Mouse (Mus musculus) CH12.LX (cell line): Measurements from ENCODE around the gene Asic2. TPM values are rescaled to one million over a fixed set of nuclear protein-coding genes. Genes with fewer than 3 reads are reported as not detected.

Source experiments
- DNase-seq: peaks from one replicate; pipeline ENCODE4 v3.0.0-alpha.2; 2013; ENCODE audit errors: extremely low read depth
- H3K27ac ChIP-seq: 2 replicates; pipeline ENCODE4 v1.5.1; 2012; ENCODE audit warnings: low read depth, mild to moderate bottlenecking, control low read depth, moderate library complexity; ENCODE audit not compliant: insufficient read depth
- H3K27me3 ChIP-seq: replicated peaks from 2 replicates; pipeline ENCODE3; 2012; ENCODE audit warnings: inconsistent platforms
- H3K36me3 ChIP-seq, 2 experiments: replicated peaks in 1 of 2; 2 replicates each; pipeline versions ENCODE3 to v1.6.1; 2012; ENCODE audit warnings: inconsistent platforms in 1 of 2, low read length in 1 of 2, mild to moderate bottlenecking in 1 of 2, mixed read lengths in 1 of 2, moderate library complexity in 1 of 2; ENCODE audit not compliant: control insufficient read depth in 1 of 2, insufficient read depth in 1 of 2
- H3K4me1 ChIP-seq, 2 experiments: 2 replicates each; pipeline ENCODE4 v1.6.1; 2012; ENCODE audit warnings: inconsistent platforms in 1 of 2, moderate library complexity in 1 of 2; ENCODE audit not compliant: insufficient read depth in 2 of 2, control insufficient read depth in 1 of 2
- H3K4me2 ChIP-seq: 2 replicates; pipeline ENCODE4 v1.6.1; 2012; ENCODE audit warnings: low read depth, mild to moderate bottlenecking, control low read depth; ENCODE audit not compliant: poor library complexity, insufficient read depth, severe bottlenecking
- H3K4me3 ChIP-seq, 3 experiments: fragments of 150-350 bp in 1 of 3; sonication (generic) in 1 of 3; replicated peaks in 1 of 3; 2 replicates each; pipeline versions ENCODE3 to v1.5.1; 2011 to 2012; ENCODE audit warnings: low read depth in 2 of 3, low read length in 2 of 3, mild to moderate bottlenecking in 2 of 3, moderate library complexity in 2 of 3, control low read depth in 1 of 3, improper control_type of control experiment in 1 of 3, inconsistent platforms in 1 of 3, mixed read lengths in 1 of 3; ENCODE audit not compliant: poor library complexity in 1 of 3
- H3K79me2 ChIP-seq: replicated peaks from 2 replicates; pipeline ENCODE4 v1.6.1; 2012; ENCODE audit warnings: mild to moderate bottlenecking, moderate library complexity; ENCODE audit not compliant: control insufficient read depth, poor library complexity, insufficient read depth, severe bottlenecking; ENCODE audit errors: extremely low read depth
- H3K9ac ChIP-seq: 2 replicates; pipeline ENCODE4 v1.6.1; 2012; ENCODE audit warnings: low read depth, mild to moderate bottlenecking, control low read depth, moderate library complexity; ENCODE audit not compliant: insufficient read depth
- H3K9me3 ChIP-seq: replicated peaks from 2 replicates; pipeline ENCODE3; 2012; ENCODE audit warnings: low read length, inconsistent platforms, mixed read lengths
- BHLHE40 ChIP-seq: IDR thresholded peaks from 2 replicates; pipeline ENCODE4 v1.6.1; 2011; ENCODE audit warnings: mild to moderate bottlenecking, low read depth, low read length, improper control_type of control experiment
- CHD2 ChIP-seq: IDR thresholded peaks from 2 replicates; pipeline ENCODE4 v1.6.1; 2011; ENCODE audit warnings: low read length, improper control_type of control experiment
- E2F4 ChIP-seq: IDR thresholded peaks from 2 replicates; pipeline ENCODE4 v1.6.1; 2011; ENCODE audit warnings: low read depth, low read length, improper control_type of control experiment; ENCODE audit not compliant: insufficient replicate concordance
- EP300 ChIP-seq: IDR thresholded peaks from 2 replicates; pipeline ENCODE4 v1.6.1; 2011; ENCODE audit warnings: low read length, improper control_type of control experiment
- ETS1 ChIP-seq: conservative IDR thresholded peaks from 2 replicates; pipeline ENCODE4 v1.6.1; 2012; ENCODE audit warnings: low read depth, mild to moderate bottlenecking, inconsistent platforms, low read length, improper control_type of control experiment, moderate library complexity
- GABPA ChIP-seq: IDR thresholded peaks from 2 replicates; pipeline ENCODE4 v1.6.1; 2012; ENCODE audit warnings: low read depth, low read length, improper control_type of control experiment, inconsistent platforms; ENCODE audit not compliant: insufficient replicate concordance
- HCFC1 ChIP-seq: IDR thresholded peaks from 2 replicates; pipeline ENCODE4 v1.6.1; 2012; ENCODE audit warnings: low read depth, mild to moderate bottlenecking, inconsistent platforms, low read length, improper control_type of control experiment
- IRF4 ChIP-seq: IDR thresholded peaks from 2 replicates; pipeline ENCODE4 v1.6.1; 2014; ENCODE audit warnings: low read depth, mild to moderate bottlenecking, inconsistent platforms, low read length, improper control_type of control experiment
- JUN ChIP-seq: IDR thresholded peaks from 2 replicates; pipeline ENCODE4 v1.6.1; 2011; ENCODE audit warnings: low read depth, mild to moderate bottlenecking, low read length, improper control_type of control experiment, moderate library complexity; ENCODE audit not compliant: insufficient read depth
- MAFK ChIP-seq: IDR thresholded peaks from 2 replicates; pipeline ENCODE4 v1.6.1; 2011; ENCODE audit warnings: low read length, improper control_type of control experiment; ENCODE audit not compliant: insufficient replicate concordance
- MAX ChIP-seq: IDR thresholded peaks from 2 replicates; pipeline ENCODE4 v1.6.1; 2011; ENCODE audit warnings: low read length, improper control_type of control experiment
- MXI1 ChIP-seq: IDR thresholded peaks from 2 replicates; pipeline ENCODE4 v1.6.1; 2011; ENCODE audit warnings: mild to moderate bottlenecking, low read depth, low read length, improper control_type of control experiment
- NRF1 ChIP-seq: IDR thresholded peaks from 2 replicates; pipeline ENCODE4 v1.6.1; 2014; ENCODE audit warnings: low read depth, mild to moderate bottlenecking, inconsistent platforms, low read length, improper control_type of control experiment, moderate library complexity
- POLR2A ChIP-seq: IDR thresholded peaks from 2 replicates; pipeline ENCODE4 v1.6.1; 2011; ENCODE audit warnings: low read depth, mild to moderate bottlenecking, improper control_type of control experiment, low read length
- POLR2AphosphoS2 ChIP-seq: IDR thresholded peaks from 2 replicates; pipeline ENCODE4 v1.6.1; 2011; ENCODE audit warnings: low read depth, low read length, improper control_type of control experiment
- RCOR1 ChIP-seq: conservative IDR thresholded peaks from 2 replicates; pipeline ENCODE4 v1.6.1; 2012; ENCODE audit warnings: low read depth, mild to moderate bottlenecking, inconsistent platforms, low read length, improper control_type of control experiment
- SIN3A ChIP-seq: IDR thresholded peaks from 2 replicates; pipeline ENCODE4 v1.6.1; 2012; ENCODE audit warnings: low read length, improper control_type of control experiment, inconsistent platforms
- SMC3 ChIP-seq: IDR thresholded peaks from 2 replicates; pipeline ENCODE4 v1.6.1; 2011; ENCODE audit warnings: low read depth, low read length, improper control_type of control experiment
- USF1 ChIP-seq: IDR thresholded peaks from 2 replicates; pipeline ENCODE4 v1.6.1; 2014; ENCODE audit warnings: low read depth, mild to moderate bottlenecking, inconsistent platforms, low read length, improper control_type of control experiment
- dilution Hi-C: fragments of 300-500 bp; cut with MboI; formaldehyde crosslinking; loops from 2 replicates; pipeline ENCODE4 v1.14.3; 2020; ENCODE audit warnings: low sequenced_read_pairs; ENCODE audit not compliant: extremely low pct_unique_long_range_greater_than_20kb, extremely low pct_ligation_motif_present
- in situ Hi-C: fragments of 300-500 bp; cut with MboI; formaldehyde crosslinking; loops from 3 replicates; pipeline ENCODE4 v1.14.3; 2019; ENCODE audit warnings: low sequenced_read_pairs, low pct_ligation_motif_present, low pct_unique_long_range_greater_than_20kb, mixed read lengths
- polyA plus RNA-seq: library from polyadenylated mRNA; unstranded; fragments of >175 nt; gene quantifications from 2 replicates; pipeline ENCODE4 v1.2.1, GENCODE M21; 2012; ENCODE audit warnings: low read depth; ENCODE audit not compliant: insufficient read length
- total RNA-seq, 2 experiments: library from RNA; depleted of rRNA; stranded (reverse); fragments of 300-350 nt in 1 of 2; fragments of >200 nt in 1 of 2; gene quantifications; 2 replicates each; pipeline ENCODE4 v1.2.3; 2012 to 2014

Gene Asic2
- total and polyA plus RNA-seq, 3 experiments, result not detected

DNA sequence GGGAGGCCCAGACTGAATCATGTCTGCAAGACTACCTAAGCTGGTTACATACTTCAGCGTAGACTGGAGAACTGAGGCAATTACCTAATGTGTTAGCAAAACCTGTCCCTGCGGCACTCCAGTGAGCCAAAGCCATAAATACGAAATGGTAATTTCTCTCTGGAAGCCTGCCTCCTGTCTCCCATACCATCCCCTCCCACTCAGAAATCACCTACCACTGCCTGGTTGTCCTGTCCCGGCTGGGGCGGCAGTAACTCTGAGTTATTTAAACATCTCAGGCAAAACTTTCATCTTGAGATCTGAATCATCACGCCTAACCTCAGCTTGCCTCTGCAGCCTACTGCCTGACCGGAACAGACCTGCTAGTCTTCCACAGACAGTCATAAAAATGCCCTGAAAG, 835.6 kb downstream of the Asic2 start:
- no peaks in the 10 kb centered on the region for H3K4me1 ChIP-seq
- H3K4me3 ChIP-seq, result no peak overlapping the region
- no peaks in the 10 kb centered on the region for H3K9me3 ChIP-seq
- H3K36me3 ChIP-seq, result no peaks in the 10 kb centered on the region
- H3K79me2 ChIP-seq, result no peaks in the 10 kb centered on the region
- no peak for DNase-seq
- TF ChIP-seq MAX, result no peak
- TF ChIP-seq RCOR1, result no peak
- TF ChIP-seq EP300, result no peak
- dilution Hi-C loops, result no loop called here
- in situ Hi-C loops, result no loop called here
- no peak overlapping the region for H3K4me2 ChIP-seq
- H3K9ac ChIP-seq, result no peak overlapping the region
- H3K27me3 ChIP-seq, result peaks cover 91% of the 10 kb centered on the region
- no peak overlapping the region for H3K27ac ChIP-seq

DNA sequence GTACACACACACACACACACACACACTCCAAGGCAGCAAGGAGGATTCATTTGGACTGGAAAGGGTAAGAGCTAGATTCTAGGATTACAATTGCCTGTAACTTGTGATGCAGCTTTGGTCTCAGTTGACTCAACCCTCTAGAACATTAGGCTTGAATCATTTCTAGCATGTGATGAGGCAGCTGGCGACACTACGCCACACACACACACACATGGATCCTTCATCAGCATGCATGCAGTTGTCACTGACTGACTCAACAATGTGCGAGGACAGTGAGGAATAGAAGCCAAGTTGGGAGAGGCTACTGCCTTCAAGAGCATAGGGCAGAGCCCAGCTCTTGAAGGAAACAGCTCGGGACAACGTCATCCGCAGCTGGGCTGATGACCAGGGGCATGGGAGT, 843.9 kb downstream of the Asic2 start:
- Histone ChIP-seq H3K36me3 (no peaks in the 10 kb centered on the region), H3K9ac (no peak overlapping the region), H3K27ac (no peak overlapping the region), H3K79me2 (no peaks in the 10 kb centered on the region), H3K9me3 (no peaks in the 10 kb centered on the region), H3K4me3 (no peak overlapping the region), H3K27me3 (peaks cover 79% of the 10 kb centered on the region), H3K4me1 (peaks cover 9 to 11% of the 10 kb centered on the region in 2 experiments; a peak in 3 of 4 replicates), H3K4me2 (no peak overlapping the region)
- dilution Hi-C loops, result no loop called here
- TF ChIP-seq HCFC1 (no peak), IRF4 (no peak), BHLHE40 (no peak), MAFK (no peak), POLR2AphosphoS2 (no peak), SIN3A (no peak), EP300 (no peak), MAX (no peak), GABPA (no peak), ETS1 (no peak), NRF1 (no peak), USF1 (no peak), JUN (no peak), SMC3 (no peak), CHD2 (no peak), POLR2A (no peak), E2F4 (no peak), MXI1 (no peak)
- in situ Hi-C loops, result no loop called here
- DNase-seq, result no peak
